Mouse (Mus musculus) urinary bladder, adult 2 months (tissue): ENCODE data around the gene Mllt3. TPM values are rescaled to one million over a fixed set of nuclear protein-coding genes. Genes with fewer than 3 reads are reported as not detected.

Experiments used
- DNase-seq: peaks from one replicate; pipeline ENCODE4 v3.0.0; 2022; ENCODE audit warnings: low spot score
- polyA plus RNA-seq: library from polyadenylated mRNA; depleted of rRNA; stranded (reverse); fragments of >200 nt; gene quantifications from 2 replicates; pipeline ENCODE4 v1.2.3, GENCODE M21; 2012

The Mllt3 gene
- polyA plus RNA-seq, 1 experiment, result 13.9 TPM

- DNase-seq, result no peak
Observed at GRCm38 (mm10) chr4:87826336-87826735, 206.8 kb downstream of the Mllt3 start.

GRCm38 (mm10) chr4:87823623-87824022, 209.5 kb downstream of the Mllt3 start:
- no peak for DNase-seq

GRCm38 (mm10) chr4:87823191-87823590, 210.0 kb downstream of the Mllt3 start:
- DNase-seq, result no peak

GRCm38 (mm10) chr4:87820911-87821310, 212.3 kb downstream of the Mllt3 start:
- no peak for DNase-seq

- no peak for DNase-seq
Observed at GRCm38 (mm10) chr4:87819182-87819581, 214.0 kb downstream of the Mllt3 start.

- no peak for DNase-seq
Observed at GRCm38 (mm10) chr4:87818276-87818675, 214.9 kb downstream of the Mllt3 start.

GRCm38 (mm10) chr4:87815465-87816108, 217.6 kb downstream of the Mllt3 start:
- no peak for DNase-seq

- no peak for DNase-seq
Observed at GRCm38 (mm10) chr4:87811899-87812298, 221.3 kb downstream of the Mllt3 start.

- no peak for DNase-seq
Observed at GRCm38 (mm10) chr4:87806196-87806987, 226.8 kb downstream of the Mllt3 start.

GRCm38 (mm10) chr4:87804576-87804975, 228.6 kb downstream of the Mllt3 start:
- no peak for DNase-seq

- DNase-seq, result no peak
Observed at GRCm38 (mm10) chr4:87803313-87803712, 229.9 kb downstream of the Mllt3 start.

- DNase-seq, result no peak
Observed at GRCm38 (mm10) chr4:87802140-87802539, 231.0 kb downstream of the Mllt3 start.

GRCm38 (mm10) chr4:87801332-87801731, 231.8 kb downstream of the Mllt3 start:
- DNase-seq, result no peak

GRCm38 (mm10) chr4:87800276-87800675, 232.9 kb downstream of the Mllt3 start:
- no peak for DNase-seq

- no peak for DNase-seq
Observed at GRCm38 (mm10) chr4:87799418-87799817, 233.7 kb downstream of the Mllt3 start.

GRCm38 (mm10) chr4:87795261-87795660, 237.9 kb downstream of the Mllt3 start:
- DNase-seq, result no peak

- DNase-seq, result no peak
Observed at GRCm38 (mm10) chr4:87794216-87794615, 238.9 kb downstream of the Mllt3 start.

GRCm38 (mm10) chr4:87792511-87792910, 240.7 kb downstream of the Mllt3 start:
- no peak for DNase-seq

- DNase-seq, result no peak
Observed at GRCm38 (mm10) chr4:87789446-87789845, 243.7 kb downstream of the Mllt3 start.

- no peak for DNase-seq
Observed at GRCm38 (mm10) chr4:87788691-87789090, 244.5 kb downstream of the Mllt3 start.

GRCm38 (mm10) chr4:87785132-87786074, 247.8 kb downstream of the Mllt3 start:
- DNase-seq, result no peak

- no peak for DNase-seq
Observed at GRCm38 (mm10) chr4:87783809-87784208, 249.4 kb downstream of the Mllt3 start.
